10 mouse cellular contexts compared by ENCODE assay signal in the genomic region with DNA sequence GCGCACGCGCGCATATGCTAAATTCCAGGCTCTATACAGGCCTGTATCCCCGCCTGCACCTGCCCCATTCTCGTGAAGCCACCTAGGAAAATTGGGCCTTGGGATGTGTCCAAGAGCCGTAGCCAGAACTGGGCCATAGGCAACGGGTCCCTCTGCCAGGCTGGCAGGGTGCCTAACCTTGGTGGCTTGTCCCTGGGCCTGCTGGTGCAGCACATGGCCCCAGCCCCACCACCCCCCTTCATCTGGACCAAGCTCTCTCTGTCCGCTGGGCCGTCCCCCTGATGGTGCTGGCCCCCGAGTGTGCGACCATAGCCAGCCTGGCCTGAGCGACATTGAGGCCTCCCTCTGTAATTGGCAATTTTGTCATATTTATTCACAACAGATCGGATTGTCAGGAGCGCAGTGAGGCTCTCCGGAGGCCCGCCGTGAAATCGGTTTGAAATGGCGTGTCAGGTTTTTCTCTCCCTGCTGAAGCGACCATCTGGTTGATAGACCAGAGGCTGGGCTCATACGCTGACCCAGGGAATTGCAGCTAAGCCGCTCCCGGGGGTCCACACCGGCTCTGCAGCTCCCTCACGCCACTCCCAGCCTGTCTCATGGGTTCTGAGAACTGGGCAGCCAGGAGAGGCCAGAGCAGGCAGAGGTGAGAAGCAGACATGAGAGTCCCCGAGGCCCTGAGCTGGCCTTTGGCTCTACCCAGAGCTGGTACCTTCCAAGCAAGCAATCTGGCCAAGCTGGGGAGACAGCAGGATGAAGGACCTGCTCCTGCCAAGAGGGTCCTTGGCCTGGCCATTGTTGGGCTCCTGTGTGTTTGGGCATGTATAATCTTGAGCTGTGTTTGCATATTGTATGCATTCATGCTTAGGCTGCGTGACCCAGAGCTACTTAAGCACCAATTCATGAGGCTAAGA.
DNase-seq lines count a peak whose midpoint lies in the region; ATAC-seq and TF ChIP-seq lines count a peak whose summit lies in the region.
"Had no signal": no experiment of that assay in that cellular context is flagged by ENCODE, and none has a peak within 500 bp of the region (broad histone marks: within the 10 kb centered on the region; RNA-seq: fewer than 3 reads in every experiment).

No protein-coding gene starts in this region.

- no peak overlapping the region for H3K4me2 ChIP-seq in midbrain, embryonic 12.5 days (replicated peaks)

- no peak overlapping the region for H3K9ac ChIP-seq in midbrain, embryonic 12.5 days (replicated peaks)

- ATAC-seq in midbrain, embryonic 12.5 days (ENCODE audit: low FRiP score, low read depth), result peak; percentile 81

- no peak for TF ChIP-seq POLR2A in brain, embryonic 14.5 days (IDR thresholded peaks at IDR 0.05; ENCODE audit: borderline replicate concordance, extremely low read depth, insufficient read depth, insufficient read length, poor library complexity, severe bottlenecking)

- H3K36me3 ChIP-seq in embryonic facial prominence, embryonic 10.5 days (replicated peaks), result no peaks in the 10 kb centered on the region
- no peaks in the 10 kb centered on the region for H3K36me3 ChIP-seq in midbrain, embryonic 12.5 days
- H3K36me3 ChIP-seq in heart, embryonic 10.5 days, result no peaks in the 10 kb centered on the region

- 64% methylated on average over 28 of the region's 28 CpGs for WGBS in embryonic facial prominence, embryonic 10.5 days
- WGBS in midbrain, embryonic 12.5 days, result 50% methylated on average over 28 of the region's 28 CpGs
- 78% methylated on average over 28 of the region's 28 CpGs for WGBS in heart, embryonic 10.5 days

- no peak overlapping the region for H3K4me3 ChIP-seq in embryonic facial prominence, embryonic 10.5 days
- no peak overlapping the region for H3K4me3 ChIP-seq in midbrain, embryonic 12.5 days
- H3K4me3 ChIP-seq in heart, embryonic 10.5 days, result no peak overlapping the region

- H3K9me3 ChIP-seq in embryonic facial prominence, embryonic 10.5 days, result no peaks in the 10 kb centered on the region
- H3K9me3 ChIP-seq in midbrain, embryonic 12.5 days, result no peaks in the 10 kb centered on the region
- H3K9me3 ChIP-seq in heart, embryonic 10.5 days, result no peaks in the 10 kb centered on the region

- H3K27me3 ChIP-seq in embryonic facial prominence, embryonic 10.5 days (replicated peaks; ENCODE audit: low read depth, poor library complexity, severe bottlenecking), result peaks cover 74% of the 10 kb centered on the region
- H3K27me3 ChIP-seq in midbrain, embryonic 12.5 days, result peaks cover 19% of the 10 kb centered on the region
- H3K27me3 ChIP-seq in heart, embryonic 10.5 days (ENCODE audit: insufficient read depth, poor library complexity, severe bottlenecking), result peaks cover 50% of the 10 kb centered on the region

- TF ChIP-seq CTCF in brain, embryonic 14.5 days (IDR thresholded peaks at IDR 0.05; ENCODE audit: borderline replicate concordance, extremely low read depth, insufficient read depth, insufficient read length), result no peak

- DNase-seq in adrenal gland, postnatal 14 days, result peak; percentile 26
- DNase-seq in adrenal gland, adult 18-20 months (ENCODE audit: low spot score in 2 of 2), result no peak
- DNase-seq in brain, embryonic 14.5 days (ENCODE audit: low read depth), result peak; percentile 79
- DNase-seq in embryonic facial prominence, embryonic 10.5 days (ENCODE audit: low spot score), result peak; percentile 32
- DNase-seq in thymus, postnatal 0 days (ENCODE audit: low spot score), result no peak
- no peak for DNase-seq in heart, embryonic 10.5 days (ENCODE audit: low spot score)
- DNase-seq in kidney, adult 8-10 months, result no peak
- DNase-seq: kidney, postnatal 10 days; lung, postnatal 36 days had no signal

- peak overlapping the region; percentile 14; the same call in 1 of the 2 replicates for H3K27ac ChIP-seq in embryonic facial prominence, embryonic 10.5 days (replicated peaks)
- H3K27ac ChIP-seq in midbrain, embryonic 12.5 days (replicated peaks), result peak overlapping the region; percentile 83
- no peak overlapping the region for H3K27ac ChIP-seq in heart, embryonic 10.5 days

- H3K4me1 ChIP-seq in embryonic facial prominence, embryonic 10.5 days, result peaks cover 18% of the 10 kb centered on the region
- peaks cover 12% of the 10 kb centered on the region; the same call in 1 of the 2 replicates for H3K4me1 ChIP-seq in midbrain, embryonic 12.5 days
- H3K4me1 ChIP-seq in heart, embryonic 10.5 days, result no peaks in the 10 kb centered on the region

Comparison
In these comparisons a context has a peak if more than half of its experiments do, and no peak if none do; other contexts are left out.
1. DNase-seq: peak in adrenal gland, postnatal 14 days (single experiment), brain, embryonic 14.5 days (single experiment) and embryonic facial prominence, embryonic 10.5 days (single experiment); none in adrenal gland, adult 18-20 months (0 of 2), thymus, postnatal 0 days (single experiment), heart, embryonic 10.5 days (single experiment) and kidney, adult 8-10 months (0 of 2).